Mouse (Mus musculus) skeletal muscle tissue, adult 2 months (tissue): Measurements from ENCODE around the gene Bcam.

Source experiments
- DNase-seq: peaks from one replicate; pipeline ENCODE4 v3.0.0-alpha.2; 2012; ENCODE audit warnings: low read depth, low spot score

Bcam gene

DNA sequence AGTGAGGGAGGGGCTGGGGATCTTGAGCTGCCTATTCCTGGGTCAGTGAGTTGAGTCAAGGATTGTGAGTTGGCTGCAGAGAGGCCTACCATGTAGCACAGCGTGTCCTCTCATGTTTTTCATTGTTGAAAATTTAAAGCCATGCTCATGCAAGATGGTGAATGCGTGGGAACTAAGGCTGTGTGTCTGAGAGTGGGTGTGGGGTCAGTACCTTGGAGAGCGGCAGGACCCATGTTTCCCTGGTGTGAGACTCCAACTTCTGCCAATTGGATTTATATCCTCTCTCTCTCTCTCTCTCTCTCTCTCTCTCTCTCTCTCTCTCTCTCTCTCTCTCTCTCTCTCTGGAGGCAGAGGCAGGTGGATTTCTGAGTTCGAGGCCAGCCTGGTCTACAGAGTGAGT is 44.3 kb downstream of the Bcam start:
- no peak for DNase-seq

GRCm38 (mm10) chr7:19724167-19724566 is 46.6 kb downstream of the Bcam start:
- DNase-seq: no peak

- no peak for DNase-seq
Measured at GRCm38 (mm10) chr7:19722754-19723195, 48.0 kb downstream of the Bcam start.

DNA sequence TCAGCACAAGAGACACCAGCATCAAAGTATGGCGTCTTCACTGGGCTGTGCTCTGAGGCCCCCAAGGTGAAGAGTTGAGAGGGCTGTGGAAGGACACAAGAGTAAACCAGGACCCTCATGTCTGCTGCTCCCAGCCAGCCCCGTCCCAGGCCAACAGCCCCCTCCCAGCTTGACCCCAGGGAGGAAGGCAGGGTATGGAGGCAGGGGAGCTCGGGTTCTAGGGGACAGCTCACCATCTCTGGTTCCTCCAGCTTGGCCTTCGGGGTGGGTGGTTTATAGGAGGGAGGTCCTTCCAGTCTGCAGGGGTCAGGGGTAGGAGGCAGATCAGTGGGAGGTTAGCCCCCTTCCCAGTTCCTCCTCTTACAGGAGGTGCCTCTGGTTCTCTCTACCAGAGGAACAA is 51.6 kb downstream of the Bcam start:
- no peak for DNase-seq

DNA sequence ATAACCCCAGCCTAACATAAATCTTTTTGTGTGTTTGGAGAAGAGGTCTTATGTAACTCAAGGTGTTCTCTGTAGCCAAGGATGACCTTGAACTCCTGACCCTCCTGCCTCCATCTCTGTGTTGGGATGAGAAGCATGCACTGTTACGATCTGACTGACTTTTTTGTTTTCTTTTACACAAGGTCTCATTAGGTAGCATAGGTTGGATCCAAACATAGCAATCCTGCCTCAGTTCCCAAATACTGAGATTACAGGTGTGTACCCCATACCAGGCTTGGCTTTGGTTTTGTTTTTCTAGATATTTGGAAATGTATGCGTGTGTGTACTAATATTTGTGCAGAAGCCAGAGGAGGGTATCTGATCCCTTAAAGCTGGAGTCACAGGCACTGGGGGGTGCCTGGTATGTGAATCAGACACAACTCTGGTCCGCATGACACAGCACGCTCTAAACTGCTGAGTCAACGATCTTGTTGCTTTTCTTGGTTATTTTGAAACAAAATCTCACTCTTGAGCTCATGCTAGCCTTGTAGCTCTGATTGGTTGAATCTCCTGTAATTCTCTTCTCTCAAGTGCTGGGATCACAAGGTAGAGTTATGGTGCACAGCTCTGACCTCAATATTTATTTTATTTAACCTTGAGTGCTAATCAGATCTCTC is 52.4 kb downstream of the Bcam start:
- DNase-seq: no peak

DNA sequence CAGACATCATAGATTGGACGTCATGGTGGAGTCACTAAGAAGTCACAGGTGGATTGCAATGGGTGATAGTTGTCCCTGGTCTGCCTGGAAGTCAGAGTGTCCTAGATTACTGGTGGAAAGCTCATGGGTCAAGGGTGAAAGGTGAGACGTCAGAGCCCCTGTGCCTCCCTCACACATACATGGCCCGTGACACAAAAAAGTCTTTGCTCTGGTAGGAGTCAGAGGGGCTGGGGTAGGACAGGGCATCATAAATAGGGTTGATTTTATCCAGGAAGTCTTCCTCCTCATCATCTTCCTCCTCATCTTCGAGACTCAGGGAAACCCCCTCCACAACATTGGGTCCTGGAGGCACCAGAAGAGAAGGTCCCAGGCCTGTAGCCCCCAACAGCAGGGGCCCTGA is 53.5 kb downstream of the Bcam start:
- DNase-seq: no peak

- no peak for DNase-seq
Measured at GRCm38 (mm10) chr7:19716822-19717221, 54.0 kb downstream of the Bcam start.

GRCm38 (mm10) chr7:19716055-19716682 is 54.6 kb downstream of the Bcam start:
- no peak for DNase-seq

GRCm38 (mm10) chr7:19715239-19716054 is 55.4 kb downstream of the Bcam start, which contains the start of gene Tomm40:
TSS of gene Tomm40 (minus strand) at chr7:19715438.
- DNase-seq: peak; percentile 99

GRCm38 (mm10) chr7:19714836-19715235 is 56.0 kb downstream of the Bcam start:
- no peak for DNase-seq

- no peak for DNase-seq
Measured at GRCm38 (mm10) chr7:19713598-19713997, 57.2 kb downstream of the Bcam start.

GRCm38 (mm10) chr7:19713196-19713595 is 57.6 kb downstream of the Bcam start:
- no peak for DNase-seq

DNA sequence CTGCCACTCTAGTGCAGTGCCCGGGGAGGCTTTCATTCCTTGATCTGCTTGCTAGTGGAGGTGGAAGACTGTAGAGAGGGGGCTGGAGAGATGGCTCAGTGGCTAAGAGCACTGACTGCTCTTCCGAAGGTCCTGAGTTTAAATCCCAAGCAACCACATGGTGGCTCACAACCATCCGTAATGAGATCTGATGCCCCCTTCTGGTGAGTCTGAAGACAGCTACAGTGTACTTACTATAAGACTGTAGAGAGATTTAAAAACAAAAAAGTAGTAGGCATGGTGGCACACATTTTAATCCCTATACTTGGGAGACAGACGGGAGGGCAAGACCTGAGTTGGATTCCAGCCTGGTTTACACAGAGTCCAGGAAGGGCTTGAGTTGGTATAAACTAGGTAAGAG is 58.4 kb downstream of the Bcam start:
- DNase-seq: no peak

DNA sequence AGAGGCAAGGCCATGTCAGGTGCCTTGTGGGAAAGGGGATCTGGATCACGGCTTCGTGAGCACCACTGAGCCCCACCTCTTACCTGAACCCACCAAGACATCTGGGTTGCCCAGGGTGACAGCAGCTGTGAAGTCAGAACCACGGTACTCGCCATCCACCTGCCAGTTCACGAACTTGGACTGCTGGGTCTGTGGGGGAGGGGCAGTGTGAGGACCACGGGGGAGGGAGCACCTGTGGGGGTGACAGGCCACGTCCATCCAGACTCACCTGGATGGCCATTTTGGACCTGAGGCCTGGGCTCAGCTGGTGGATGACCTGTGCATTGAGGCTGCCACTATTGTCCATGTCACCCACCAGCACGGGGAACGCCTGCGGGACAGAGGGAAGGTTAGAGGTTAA is 60.2 kb downstream of the Bcam start:
- no peak for DNase-seq
